Mouse (Mus musculus) layer of hippocampus, postnatal 36 days (tissue): ENCODE data around the gene Zfp507. TPM values are rescaled to one million over a fixed set of nuclear protein-coding genes. Genes with fewer than 3 reads are reported as not detected.

Experiments
- DNase-seq, 2 experiments: peaks; one replicate each; pipeline ENCODE4 v3.0.0; 2022
- total RNA-seq, 2 experiments: library from RNA; stranded (reverse); gene quantifications; 2 replicates each; pipeline ENCODE4 v1.2.3; 2021

The Zfp507 gene
- 10 to 100 TPM; 27.7 to 34.1 TPM for total RNA-seq

DNA sequence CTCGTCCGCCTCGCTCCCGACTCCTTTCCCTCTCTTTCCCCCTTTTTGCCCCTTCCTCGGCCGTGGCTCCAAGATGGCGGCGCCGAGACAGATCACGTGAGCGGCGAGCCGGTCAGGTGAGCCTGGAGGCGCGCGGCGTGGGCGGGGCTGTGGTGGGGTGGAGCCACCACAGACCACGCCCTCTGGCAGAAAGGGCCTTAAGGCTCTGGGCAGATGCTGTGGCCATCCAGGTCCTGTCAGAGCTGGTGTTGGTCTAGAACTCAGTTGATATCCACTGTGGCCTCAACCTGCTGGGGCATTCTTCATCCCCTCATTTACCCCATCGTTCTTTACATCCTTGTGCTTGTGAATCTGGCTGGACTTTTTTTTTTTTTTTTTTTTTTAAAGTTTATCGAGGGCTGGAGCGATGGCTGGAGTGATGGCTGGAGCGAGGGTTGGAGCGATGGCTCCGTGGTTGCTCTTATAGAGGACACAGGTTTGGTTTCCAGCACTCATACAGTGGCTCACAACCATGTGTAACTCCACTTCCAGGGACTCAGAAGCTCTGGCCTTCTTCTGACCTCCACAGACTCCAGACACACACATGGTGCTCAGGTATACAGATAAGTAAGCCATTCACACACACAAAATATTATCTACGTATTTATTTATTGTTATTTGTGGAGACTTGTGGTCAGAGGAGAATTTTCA lies at the start of gene Zfp507:
TSS of gene Zfp507 (minus strand) at position 98 of the 690 bp plus-strand sequence.
- DNase-seq, result peak; percentile 86

DNA sequence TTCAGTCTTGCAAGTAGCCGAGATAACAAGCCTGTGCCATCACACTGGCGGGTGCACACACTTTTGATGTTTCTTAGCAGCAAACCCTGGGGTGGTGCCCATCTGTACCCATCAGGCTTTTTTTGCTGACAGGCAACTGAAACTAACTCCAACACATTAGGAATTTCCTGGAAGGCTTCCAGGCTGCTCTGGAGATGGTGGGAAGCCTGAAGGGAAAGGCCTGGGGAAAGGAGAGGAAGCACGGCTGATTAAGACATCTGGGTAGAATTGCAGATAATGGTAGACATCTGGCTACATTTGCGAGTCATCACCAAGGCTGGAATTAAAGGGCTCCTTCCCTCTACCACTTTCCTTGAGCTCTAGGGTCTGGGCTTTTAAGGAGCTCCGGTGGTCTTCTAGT lies 47.6 kb upstream of the Zfp507 start:
- DNase-seq, result no peak

DNA sequence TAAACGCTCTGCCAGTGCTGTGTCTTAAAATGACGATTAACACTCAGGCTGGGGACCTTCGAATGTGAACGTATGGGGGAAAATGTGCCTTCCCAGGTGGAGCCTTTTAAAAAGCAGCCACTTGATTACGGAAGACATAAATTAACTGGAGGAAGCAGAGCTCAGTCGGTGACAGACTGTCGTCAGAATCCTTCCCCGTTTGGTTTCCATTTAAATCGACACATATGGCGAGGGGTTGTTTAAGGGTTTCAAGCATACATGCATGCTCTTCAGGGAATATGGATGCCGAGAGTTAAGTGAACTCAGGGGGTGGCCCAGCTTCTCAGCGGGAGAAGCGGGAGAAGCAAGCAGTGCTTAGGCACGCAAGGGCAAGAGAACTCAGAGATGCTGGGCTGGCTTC lies 45.7 kb upstream of the Zfp507 start:
- no peak for DNase-seq

DNA sequence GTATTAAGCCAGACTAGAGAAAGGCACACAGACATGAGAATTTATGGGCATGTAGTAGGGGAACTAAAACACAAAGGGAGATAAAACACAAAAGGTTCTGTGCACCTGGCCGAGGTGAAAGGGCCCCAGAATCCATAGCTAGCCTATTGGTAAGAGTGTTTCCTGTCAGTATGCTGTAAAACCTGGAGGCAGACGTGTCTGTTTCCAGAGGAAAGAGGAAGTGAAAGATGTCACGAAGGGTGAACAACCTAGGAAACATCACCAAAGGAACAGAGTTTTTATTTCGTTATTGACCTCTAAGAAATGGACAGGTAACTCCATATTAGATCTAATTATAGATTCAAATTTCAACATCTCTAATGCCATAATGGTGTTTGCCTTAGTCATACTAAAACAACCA lies 37.7 kb upstream of the Zfp507 start:
- DNase-seq, result no peak

DNA sequence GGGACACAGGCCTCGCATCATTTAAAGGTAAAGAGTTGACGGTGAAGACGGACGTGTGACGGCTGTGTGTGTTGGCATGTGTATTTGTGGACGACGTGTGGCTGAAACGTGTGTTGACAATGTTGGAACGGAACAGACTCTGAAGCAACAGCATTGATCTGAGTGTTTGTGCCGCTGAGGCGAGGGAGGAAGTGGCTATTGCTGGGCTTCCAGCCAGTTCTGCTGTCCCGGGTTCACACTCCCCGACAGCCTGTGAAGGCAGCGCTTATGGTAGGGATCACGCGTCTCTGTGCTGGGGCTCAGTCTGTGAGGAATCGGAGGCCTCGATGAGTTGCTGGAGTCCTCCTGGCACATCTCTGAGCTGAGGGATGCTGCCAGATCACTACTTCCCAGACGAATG lies 34.0 kb upstream of the Zfp507 start:
- DNase-seq, result peak; percentile 13

DNA sequence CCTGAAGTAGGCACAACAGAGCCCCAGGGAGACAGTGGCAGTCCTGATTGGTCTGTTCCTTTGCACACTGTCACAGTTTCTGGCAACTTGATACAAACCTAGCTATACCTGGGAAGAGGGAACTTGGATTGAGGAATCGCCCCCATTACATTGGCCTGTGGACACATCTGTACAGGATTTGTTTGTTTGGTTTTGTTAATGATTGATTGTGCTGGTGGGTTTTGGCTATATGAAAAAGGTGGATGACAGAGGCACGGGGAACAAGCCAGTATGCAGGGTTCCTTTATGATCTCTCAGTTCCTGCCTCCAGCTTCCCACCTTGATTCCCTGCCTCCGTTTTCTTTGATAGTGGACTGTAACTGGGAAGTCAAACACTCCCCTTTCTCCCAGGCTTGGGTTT lies 33.6 kb upstream of the Zfp507 start:
- DNase-seq, result no peak

DNA sequence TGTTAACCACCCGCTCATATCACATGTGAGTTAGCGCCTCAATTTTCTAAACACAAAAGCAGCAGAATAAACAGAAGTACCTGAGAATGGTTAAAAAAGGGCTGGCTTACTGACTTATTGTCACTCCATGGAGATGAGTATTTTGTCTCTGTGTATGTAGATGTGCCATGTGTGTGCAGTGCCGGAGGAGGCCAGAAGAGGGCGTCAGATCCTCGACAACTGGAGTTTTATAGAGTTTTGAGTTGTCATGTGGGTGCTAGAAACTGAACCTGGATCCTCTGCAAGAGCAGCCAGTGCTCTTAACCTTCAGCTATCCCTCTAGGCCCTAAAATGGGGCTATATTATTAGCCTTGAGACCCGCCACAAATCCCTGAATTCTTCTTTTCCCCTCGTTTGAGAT lies 27.3 kb upstream of the Zfp507 start:
- no peak for DNase-seq

- DNase-seq, result peak in 1 of 2 experiments; percentile 29
Measured at GRCm38 (mm10) chr7:35823906-35824305, 21.1 kb upstream of the Zfp507 start.

DNA sequence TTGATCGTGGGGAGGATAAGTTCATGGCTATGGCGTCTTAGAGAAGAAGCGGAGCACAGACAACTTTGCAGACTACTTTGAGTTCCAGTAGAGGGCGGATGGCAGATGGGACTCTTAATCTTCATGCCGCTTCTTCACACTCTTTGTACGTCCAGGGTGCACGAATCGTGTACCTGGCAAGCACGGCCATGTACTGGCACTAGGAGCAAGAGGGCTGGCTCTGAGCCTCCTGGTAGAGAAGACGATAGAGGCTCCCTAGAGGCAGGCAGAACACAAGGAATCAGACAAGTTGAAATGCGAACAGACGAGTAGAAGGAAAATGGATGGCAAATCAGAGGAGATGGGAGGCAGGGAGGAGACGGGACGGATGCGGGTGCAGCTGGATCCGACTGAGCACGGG lies 19.5 kb upstream of the Zfp507 start:
- DNase-seq, result no peak

- DNase-seq, result no peak
Measured at GRCm38 (mm10) chr7:35821357-35821756, 18.6 kb upstream of the Zfp507 start.

- DNase-seq, result no peak
Measured at GRCm38 (mm10) chr7:35819486-35819885, 16.7 kb upstream of the Zfp507 start.

DNA sequence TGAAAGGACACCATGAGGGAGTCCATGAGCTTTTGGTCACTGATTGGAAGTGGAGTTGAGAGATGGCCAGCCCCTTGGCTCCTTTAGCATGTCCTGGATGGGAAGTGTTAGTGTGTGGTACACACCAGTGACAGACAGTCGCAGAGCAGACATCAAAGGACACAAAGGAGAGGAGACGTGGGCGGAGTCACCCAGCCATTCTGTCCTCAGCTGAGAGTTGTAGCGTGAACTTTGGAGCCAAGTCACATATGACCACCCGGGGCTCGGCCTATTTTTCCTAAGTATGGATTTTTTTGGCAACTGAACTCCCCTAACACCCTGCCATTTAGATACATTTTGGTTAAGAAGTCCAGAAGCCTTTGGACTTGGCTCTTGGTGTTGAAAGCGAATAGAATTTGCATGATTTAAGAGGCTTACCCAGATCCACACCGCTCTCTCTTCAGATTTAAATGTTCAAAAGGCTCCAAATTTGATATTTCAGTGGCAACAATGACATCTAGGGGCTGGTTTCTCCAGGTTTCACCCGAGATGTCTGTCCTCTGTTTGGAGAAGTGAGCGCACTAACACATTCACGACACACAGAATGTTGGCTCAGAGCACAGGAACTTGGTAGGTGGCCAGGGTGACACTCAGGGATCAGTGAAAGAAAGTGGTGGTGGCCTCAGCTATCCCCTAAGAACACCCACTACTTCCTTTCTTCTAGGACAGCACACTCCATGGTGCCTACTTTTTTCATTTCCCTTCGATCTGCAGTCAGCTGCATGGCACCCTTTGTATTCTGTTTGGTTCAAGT lies 12.2 kb upstream of the Zfp507 start:
- DNase-seq, result no peak

DNA sequence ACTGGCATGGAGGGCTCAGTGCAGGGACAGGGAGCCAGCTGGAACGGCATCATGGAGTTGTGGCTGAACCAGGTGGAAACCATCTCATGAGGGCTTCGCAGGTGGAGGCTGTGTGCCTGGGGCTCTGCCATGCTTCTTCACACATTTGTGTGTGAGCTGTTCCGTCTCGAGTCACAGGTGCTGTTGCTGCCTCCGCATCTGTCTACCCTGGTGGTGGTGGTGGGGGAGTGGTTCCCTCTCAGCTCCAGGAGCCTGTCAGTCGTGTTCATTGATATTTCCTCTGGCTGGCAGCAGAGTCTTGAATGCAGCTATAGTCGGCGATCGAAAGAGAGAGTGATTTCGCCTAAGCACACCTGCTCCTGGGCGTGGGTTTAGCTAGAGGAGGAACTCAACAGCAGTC lies 10.5 kb upstream of the Zfp507 start:
- no peak for DNase-seq

GRCm38 (mm10) chr7:35810736-35811135 lies 7.9 kb upstream of the Zfp507 start:
- no peak for DNase-seq

- no peak for DNase-seq
Measured at GRCm38 (mm10) chr7:35804206-35804605, 1.4 kb upstream of the Zfp507 start.

- no peak for DNase-seq
Measured at GRCm38 (mm10) chr7:35802201-35802905, 450 bp downstream of the Zfp507 start.

GRCm38 (mm10) chr7:35796123-35796522 lies 6.7 kb downstream of the Zfp507 start:
- DNase-seq, result no peak

DNA sequence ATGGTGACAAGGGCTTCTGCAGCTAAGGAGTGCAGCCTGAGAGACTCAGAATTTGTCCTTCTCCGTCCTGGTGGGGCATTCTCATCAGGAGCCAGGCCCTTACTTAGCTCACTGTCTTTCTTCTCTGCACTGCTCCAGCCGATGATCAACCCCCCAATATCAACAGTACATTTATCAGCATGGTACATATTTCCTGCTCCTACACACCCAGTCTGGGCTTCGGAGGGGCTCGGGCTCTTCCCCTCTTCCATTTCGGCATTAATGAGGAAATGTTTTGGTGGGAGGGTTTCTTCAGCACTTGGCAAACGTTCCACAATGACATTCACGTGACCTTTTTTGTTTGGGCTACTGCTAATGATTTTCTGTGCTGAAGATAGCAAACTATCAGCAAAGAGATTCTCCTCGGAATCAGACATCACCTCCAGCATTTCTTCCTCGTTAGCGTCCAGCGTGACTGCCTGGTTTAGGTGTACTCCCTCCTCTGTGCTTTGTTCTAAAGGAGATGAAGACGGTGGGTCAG lies 8.6 kb downstream of the Zfp507 start:
- no peak for DNase-seq

- peak in 1 of 2 experiments; percentile 37 for DNase-seq
Measured at GRCm38 (mm10) chr7:35792150-35792848, 10.5 kb downstream of the Zfp507 start.

DNA sequence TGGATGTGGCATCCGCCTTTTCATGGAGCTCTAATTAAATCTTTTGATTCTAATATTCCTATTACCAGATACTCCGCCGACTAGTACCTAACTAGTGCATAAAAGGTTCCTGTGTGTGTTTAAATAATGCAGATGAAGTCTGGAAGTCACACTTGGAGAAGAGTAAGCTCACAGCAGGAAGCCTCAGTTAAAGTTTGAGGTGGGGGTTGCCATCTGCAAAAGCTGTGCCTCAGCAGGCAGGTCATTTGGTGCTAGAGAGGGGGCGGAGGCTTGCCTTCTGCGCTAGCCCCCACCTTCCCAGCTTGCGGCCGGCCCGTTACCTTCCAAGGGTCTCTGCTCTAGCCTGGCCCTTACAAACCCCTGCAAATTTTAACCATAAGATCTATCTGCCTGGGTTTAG lies 11.9 kb downstream of the Zfp507 start:
- DNase-seq, result no peak

DNA sequence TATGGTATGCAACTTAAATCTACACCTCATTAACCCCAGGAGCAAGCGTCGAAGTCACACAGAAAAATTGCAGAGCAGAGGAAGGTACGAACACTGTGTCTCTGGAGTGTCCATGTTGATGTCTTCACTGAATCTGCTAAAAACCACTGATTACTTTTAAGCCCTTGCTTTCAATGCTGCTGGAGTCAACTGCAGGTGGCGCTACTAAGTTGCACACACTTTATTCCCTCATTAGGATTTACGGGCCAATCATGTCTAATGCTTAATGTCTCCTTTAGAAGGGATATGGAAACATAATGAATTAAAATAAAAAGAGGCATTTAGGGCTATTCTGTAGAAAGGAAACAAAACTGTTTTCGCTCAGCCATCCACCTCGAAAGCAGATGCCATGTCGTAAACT lies 12.6 kb downstream of the Zfp507 start:
- DNase-seq, result no peak

DNA sequence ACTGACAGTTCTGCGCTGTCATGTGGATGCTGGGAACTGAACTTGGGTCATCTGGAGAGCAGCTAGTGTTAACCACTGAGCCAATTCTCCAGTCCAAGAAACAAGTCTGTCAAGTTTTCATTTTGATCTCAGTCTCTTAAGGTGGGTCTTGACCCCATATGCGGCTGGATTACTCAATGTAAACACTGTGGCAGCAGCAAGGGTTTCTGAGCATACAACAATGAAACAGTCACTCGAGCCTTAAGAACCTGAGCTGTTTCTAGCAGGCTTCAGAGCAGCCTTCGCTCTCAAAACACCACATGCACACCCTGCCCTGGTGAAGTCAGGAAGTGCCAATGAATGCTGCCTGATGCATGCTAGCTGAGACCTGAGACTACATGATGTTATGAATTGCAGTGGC lies 17.2 kb downstream of the Zfp507 start:
- no peak for DNase-seq

GRCm38 (mm10) chr7:35782252-35782651 lies 20.6 kb downstream of the Zfp507 start:
- DNase-seq, result no peak
